Mouse (Mus musculus): ENCODE data around the gene Cd46.

DNA sequence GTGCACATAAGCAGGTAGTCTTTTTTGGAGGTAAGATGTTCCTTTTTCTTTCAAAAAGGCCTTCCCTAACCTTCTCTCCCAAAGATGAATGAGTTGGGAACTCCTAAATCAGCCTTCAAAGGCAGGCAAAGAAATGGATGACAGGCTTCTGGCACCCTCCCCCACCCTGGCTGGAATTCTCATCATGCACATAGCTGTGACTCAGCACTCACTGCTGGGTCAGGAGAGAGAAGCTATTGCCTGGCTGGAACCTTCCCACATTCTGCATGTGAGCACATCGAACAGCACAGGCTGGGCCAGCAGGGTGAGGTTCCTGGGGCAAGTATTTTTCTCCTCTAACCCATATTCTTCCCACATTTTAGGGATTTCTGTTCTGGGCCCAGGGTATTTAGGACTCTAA is 58.1 kb downstream of the Cd46 start:
- no peak for TF ChIP-seq POLR2A (IDR thresholded peaks at IDR 0.05; ENCODE audit: low read depth, low read length)
- no peak for TF ChIP-seq CTCF (IDR thresholded peaks at IDR 0.05; ENCODE audit: extremely low read depth, insufficient read length, insufficient replicate concordance, low read depth, low read length)
